ENCODE assay signal across 10 mouse cellular contexts in genomic region chr10:76642628-76643434, GRCm38 (mm10). TPM values are rescaled to one million over a fixed set of nuclear protein-coding genes. Genes with fewer than 3 reads are reported as not detected.
A peak's percentile ranks its signal among the peaks of the same experiment; 100 is the strongest.
DNase-seq lines count a peak whose midpoint lies in the region; ATAC-seq lines count a peak whose summit lies in the region.
"Had no signal": no experiment of that assay in that cellular context is flagged by ENCODE, and none has a peak within 500 bp of the region (broad histone marks: within the 10 kb centered on the region; RNA-seq: fewer than 3 reads in every experiment).

No protein-coding gene starts in this region.

- H3K9me3 ChIP-seq in intestine, embryonic 14.5 days (ENCODE audit: control insufficient read depth, low read length), result no peaks in the 10 kb centered on the region
- H3K9me3 ChIP-seq: neural tube, embryonic 12.5 days had no signal

- H3K27ac ChIP-seq in intestine, embryonic 14.5 days (ENCODE audit: low read depth), result peak overlapping the region; percentile 93
- H3K27ac ChIP-seq: neural tube, embryonic 12.5 days had no signal

- H3K4me1 ChIP-seq in intestine, embryonic 14.5 days (replicated peaks; ENCODE audit: control insufficient read depth, insufficient read depth, low read length), result peaks cover 11% of the 10 kb centered on the region; the same call in 1 of the 2 replicates
- H3K4me1 ChIP-seq: neural tube, embryonic 12.5 days had no signal

- DNase-seq in left cerebral cortex, adult 11 months (ENCODE audit: low spot score), result peak; percentile 31
- DNase-seq in left cerebral cortex, postnatal 10 days (ENCODE audit: extremely low spot score in 1 of 2, low spot score in 2 of 2), result no peak
- peak; percentile 80 for DNase-seq in fibroblast of lung, adult 2 months (ENCODE audit: low read depth)
- peak; percentile 81 for DNase-seq in intestine, embryonic 14.5 days (ENCODE audit: low spot score)
- DNase-seq in right cerebral cortex, postnatal 36 days (ENCODE audit: low spot score in 2 of 2), result peak; percentile 30 to 41
- no peak for DNase-seq in T-cell, adult 2 months (ENCODE audit: low spot score)
- DNase-seq in retina, embryonic 14.5 days (ENCODE audit: low spot score), result no peak
- no peak for DNase-seq in c-Kit-positive CD71-positive TER-119-positive erythroid progenitor cells, embryonic 14.5 days (ENCODE audit: low spot score)
- DNase-seq: embryo, embryonic 11 days had no signal

- H3K9ac ChIP-seq in intestine, embryonic 14.5 days (ENCODE audit: low read length), result peak overlapping the region; percentile 17; the same call in 1 of the 2 replicates
- H3K9ac ChIP-seq: neural tube, embryonic 12.5 days had no signal

- H3K4me3 ChIP-seq in intestine, embryonic 14.5 days (ENCODE audit: low read depth, low read length), result no peak overlapping the region
- H3K4me3 ChIP-seq: neural tube, embryonic 12.5 days had no signal

- no peaks in the 10 kb centered on the region for H3K36me3 ChIP-seq in intestine, embryonic 14.5 days (ENCODE audit: control insufficient read depth, insufficient read depth, low read length)
- H3K36me3 ChIP-seq: neural tube, embryonic 12.5 days had no signal

- H3K27me3 ChIP-seq in intestine, embryonic 14.5 days (replicated peaks; ENCODE audit: control insufficient read depth, insufficient read depth, low read length), result no peaks in the 10 kb centered on the region
- H3K27me3 ChIP-seq: neural tube, embryonic 12.5 days had no signal

- H3K4me2 ChIP-seq in intestine, embryonic 14.5 days (ENCODE audit: low read length), result no peak overlapping the region
- H3K4me2 ChIP-seq: neural tube, embryonic 12.5 days had no signal

- intact Hi-C loops in left cerebral cortex, postnatal 10 days (cut with DNase I), result no loop called here

- peak; percentile 80 for ATAC-seq in intestine, embryonic 14.5 days (replicated peaks; ENCODE audit: low FRiP score, low TSS enrichment, low read depth)

- WGBS in intestine, embryonic 14.5 days, result 41% methylated on average over 9 of the region's 9 CpGs

RNA-seq across cellular contexts. Expression of gene Col6a2, which starts 19.4 kb away (rescaled TPM):
- 10 to 100 TPM; 15.6 to 18.8 TPM for total RNA-seq in left cerebral cortex, postnatal 10 days (2021)
- polyA plus RNA-seq in intestine, embryonic 14.5 days (2014; fragmentation: Nextera tagmentation; extraction: Ambion mirVana), result 164 and 184 TPM in 2 replicates

Comparison
In these comparisons a context has a peak if more than half of its experiments do, and no peak if none do; other contexts are left out.
1. DNase-seq: peak in left cerebral cortex, adult 11 months (single experiment), fibroblast of lung, adult 2 months (single experiment), intestine, embryonic 14.5 days (single experiment) and right cerebral cortex, postnatal 36 days (2 of 2); none in left cerebral cortex, postnatal 10 days (0 of 2), T-cell, adult 2 months (single experiment), retina, embryonic 14.5 days (single experiment) and c-Kit-positive CD71-positive TER-119-positive erythroid progenitor cells, embryonic 14.5 days (single experiment).